Mouse (Mus musculus) heart, adult 2 months (tissue): ENCODE results near the gene Ttn. TPM values are rescaled to one million over a fixed set of nuclear protein-coding genes. Genes with fewer than 3 reads are reported as not detected.

Source experiments
- DNase-seq, 2 experiments: peaks; one replicate each; pipeline ENCODE4 v3.0.0; 2021
- H3K27ac ChIP-seq: fragments of 200-600 bp; 2 replicates; pipeline ENCODE4 v1.8.1; 2022
- H3K27me3 ChIP-seq: fragments of 200-500 bp; 2 replicates; pipeline ENCODE4 v1.6.1; 2012; ENCODE audit warnings: mild to moderate bottlenecking, low read length, inconsistent platforms, mixed read lengths; ENCODE audit not compliant: control insufficient read depth, insufficient read depth
- H3K36me3 ChIP-seq: fragments of 200-500 bp; 2 replicates; pipeline ENCODE4 v1.6.1; 2012; ENCODE audit warnings: low read length, inconsistent platforms; ENCODE audit not compliant: control insufficient read depth, insufficient read depth
- H3K4me1 ChIP-seq: fragments of 200-500 bp; 2 replicates; pipeline ENCODE4 v1.6.1; 2011; ENCODE audit warnings: low read length; ENCODE audit not compliant: control insufficient read depth, insufficient read depth
- H3K4me3 ChIP-seq: fragments of 200-600 bp; 2 replicates; pipeline ENCODE4 v1.8.1; 2022
- H3K79me2 ChIP-seq: fragments of 200-500 bp; replicated peaks from 2 replicates; pipeline ENCODE4 v1.6.1; 2012; ENCODE audit warnings: mild to moderate bottlenecking, inconsistent platforms, low read length, moderate library complexity, mixed read lengths; ENCODE audit not compliant: control insufficient read depth, insufficient read depth
- H3K9ac ChIP-seq: fragments of 200-500 bp; 2 replicates; pipeline ENCODE4 v1.6.1; 2012; ENCODE audit warnings: low read depth, mild to moderate bottlenecking, control low read depth, inconsistent platforms, low read length, mixed read lengths
- CTCF ChIP-seq: fragments of 200-600 bp; IDR thresholded peaks from 2 replicates; pipeline ENCODE4 v1.8.1; 2022; ENCODE audit warnings: antibody characterized with exemption, mild to moderate bottlenecking, moderate library complexity
- EP300 ChIP-seq: fragments of 200-500 bp; IDR thresholded peaks from 2 replicates; pipeline ENCODE4 v1.6.1; 2011; ENCODE audit warnings: low read depth, low read length, control low read depth; ENCODE audit not compliant: insufficient read depth
- POLR2A ChIP-seq: fragments of 200-500 bp; IDR thresholded peaks from 2 replicates; pipeline ENCODE4 v1.6.1; 2011; ENCODE audit warnings: mild to moderate bottlenecking, low read depth, low read length, control low read depth; ENCODE audit not compliant: insufficient read depth
- WGBS: fragments of 180-500 bp; shearing (Covaris S2); methylation state at CpG from one replicate; pipeline ENCODE4 v1.1.7; 2018; 5-methylcytosine and 5-hydroxymethylcytosine counted together
- intact Hi-C: fragments of 180-260 bp; cut with DNase I; formaldehyde crosslinking; loops from one replicate; pipeline ENCODE4 v1.15.1; 2025
- polyA plus RNA-seq: library from polyadenylated mRNA; depleted of rRNA; stranded (reverse); fragments of >200 nt; gene quantifications from 2 replicates; pipeline ENCODE4 v1.2.3, GENCODE M21; 2012
- total RNA-seq, 2 experiments: library from RNA; stranded (reverse); gene quantifications; 2 replicates each; pipeline ENCODE4 v1.2.3; 2021

Ttn gene
- total and polyA plus RNA-seq, 3 experiments, result 88.4 to 3,090 (median 2,567) TPM

GRCm38 (mm10) chr2:76981717-76982116 is 630 bp downstream of the Ttn start:
- Histone ChIP-seq H3K27ac (peak overlapping the region; percentile 94), H3K36me3 (peaks cover 16% of the 10 kb centered on the region), H3K4me3 (peak overlapping the region; percentile 57), H3K27me3 (no peaks in the 10 kb centered on the region), H3K9ac (no peak overlapping the region), H3K79me2 (no peaks in the 10 kb centered on the region), H3K4me1 (peaks cover 1% of the 10 kb centered on the region; the same call in 1 of the 2 replicates)
- WGBS, result 44% methylated on average over 5 of the region's 5 CpGs
- intact Hi-C loops, result loop anchor here (5.0 kb wide), 1 partner anchor 51 kb away; no protein-coding TSS in a partner anchor
- peak; percentile 78; the same call in 1 of the 2 replicates for TF ChIP-seq POLR2A
- TF ChIP-seq CTCF, result no peak
- TF ChIP-seq EP300, result peak; percentile 94
- DNase-seq, result peak; percentile 21 to 67

- 39% methylated on average over 9 of the region's 9 CpGs for WGBS
- Histone ChIP-seq H3K4me1 (peaks cover 3% of the 10 kb centered on the region), H3K27ac (peak overlapping the region; percentile 94), H3K36me3 (peaks cover 25% of the 10 kb centered on the region), H3K9ac (peak overlapping the region; percentile 88), H3K79me2 (peaks cover 2% of the 10 kb centered on the region; the same call in 1 of the 2 replicates), H3K27me3 (no peaks in the 10 kb centered on the region), H3K4me3 (peak overlapping the region; percentile 57)
- intact Hi-C loops, result loop anchor here (5.0 kb wide), 1 partner anchor 52 kb away; no protein-coding TSS in a partner anchor
- no peak; the same call in 1 of the 2 replicates for TF ChIP-seq POLR2A
- TF ChIP-seq CTCF, result peak; percentile 84
- TF ChIP-seq EP300, result peak; percentile 81
- peak; percentile 24 to 43 for DNase-seq
These were observed 2.2 kb downstream of the Ttn start for GRCm38 (mm10) chr2:76980146-76980545.

GRCm38 (mm10) chr2:76977650-76978049 is 4.7 kb downstream of the Ttn start:
- Histone ChIP-seq H3K4me3 (peak overlapping the region; percentile 3; the same call in 1 of the 2 replicates), H3K9ac (peak overlapping the region; percentile 46), H3K4me1 (peaks cover 3% of the 10 kb centered on the region), H3K27me3 (no peaks in the 10 kb centered on the region), H3K36me3 (peaks cover 28% of the 10 kb centered on the region), H3K27ac (peak overlapping the region; percentile 38), H3K79me2 (peaks cover 2% of the 10 kb centered on the region; the same call in 1 of the 2 replicates)
- 54% methylated on average over 6 of the region's 6 CpGs for WGBS
- intact Hi-C loops, result no loop called here
- peak in 1 of 2 experiments; percentile 23 for DNase-seq
- TF ChIP-seq CTCF (0 out of 2 replicates have a peak, but pooled peaks have one; percentile 8), EP300 (peak; percentile 92), POLR2A (peak; percentile 75)

- TF ChIP-seq CTCF (no peak), EP300 (no peak), POLR2A (no peak)
- intact Hi-C loops, result no loop called here
- H3K79me2 ChIP-seq, result peaks cover 2% of the 10 kb centered on the region; the same call in 1 of the 2 replicates
- WGBS, result 50% methylated on average over 4 of the region's 4 CpGs
- peaks cover 49% of the 10 kb centered on the region for H3K36me3 ChIP-seq
- no peak overlapping the region; the same call in 1 of the 2 replicates for H3K27ac ChIP-seq
- DNase-seq, result no peak
- 0 out of 2 replicates have a peak overlapping the region, but pooled peaks have one; percentile 22 for H3K4me3 ChIP-seq
- H3K27me3 ChIP-seq, result no peaks in the 10 kb centered on the region
- H3K4me1 ChIP-seq, result peaks cover 3% of the 10 kb centered on the region
- H3K9ac ChIP-seq, result 0 out of 2 replicates have a peak overlapping the region, but pooled peaks have one; percentile 44
These were observed 10.3 kb downstream of the Ttn start for GRCm38 (mm10) chr2:76972051-76972450.

GRCm38 (mm10) chr2:76971069-76971468 is 11.3 kb downstream of the Ttn start:
- intact Hi-C loops, result loop anchor here (2.0 kb wide), 1 partner anchor 372 kb away; no protein-coding TSS in a partner anchor
- no peak for DNase-seq
- Histone ChIP-seq H3K4me3 (peak overlapping the region; percentile 13; the same call in 1 of the 2 replicates), H3K36me3 (peaks cover 43% of the 10 kb centered on the region), H3K79me2 (peaks cover under 1% of the 10 kb centered on the region; the same call in 1 of the 2 replicates), H3K27me3 (no peaks in the 10 kb centered on the region), H3K9ac (no peak overlapping the region), H3K4me1 (peaks cover under 1% of the 10 kb centered on the region), H3K27ac (peak overlapping the region; percentile 26)
- WGBS, result 59% methylated on average over 5 of the region's 5 CpGs
- TF ChIP-seq POLR2A (no peak), EP300 (no peak), CTCF (no peak)

DNA sequence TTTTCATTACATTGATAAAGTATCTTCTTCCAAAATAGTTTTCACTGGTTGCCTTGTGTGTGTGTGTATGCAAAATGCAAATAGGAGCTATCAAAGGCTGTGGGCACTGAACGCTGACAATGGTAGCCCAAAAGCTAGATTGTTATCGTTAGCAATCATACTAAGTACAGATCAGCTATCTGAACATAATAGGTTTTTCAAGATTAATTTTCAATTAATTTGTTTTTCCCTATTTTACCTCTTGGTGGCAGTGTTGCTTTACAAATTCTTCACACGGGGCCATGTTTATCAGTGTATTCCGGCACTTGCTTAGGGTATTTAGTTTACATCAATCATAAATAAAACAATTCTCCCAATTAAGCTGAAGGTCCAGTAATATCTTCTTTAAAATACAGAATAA is 11.7 kb downstream of the Ttn start:
- Histone ChIP-seq H3K4me3 (peak overlapping the region; percentile 13; the same call in 1 of the 2 replicates), H3K27me3 (no peaks in the 10 kb centered on the region), H3K4me1 (no peaks in the 10 kb centered on the region; the same call in none of the 2 replicates), H3K36me3 (peaks cover 41% of the 10 kb centered on the region), H3K27ac (peak overlapping the region; percentile 20; the same call in 1 of the 2 replicates), H3K9ac (no peak overlapping the region), H3K79me2 (no peaks in the 10 kb centered on the region)
- WGBS, result 12% methylated on average over 4 of the region's 4 CpGs
- intact Hi-C loops, result loop anchor here (2.0 kb wide), 1 partner anchor 372 kb away; no protein-coding TSS in a partner anchor
- TF ChIP-seq POLR2A (no peak), CTCF (peak; percentile 71)
- DNase-seq, result no peak
